Mouse (Mus musculus): Measurements from ENCODE around the gene Etv3. TPM values are rescaled to one million over a fixed set of nuclear protein-coding genes. Genes with fewer than 3 reads are reported as not detected.
"Not testable (repeated sequence)": the region's sequence is repeated elsewhere in the genome, so short reads cannot be mapped to it uniquely, and the experiment has no call there.

The Etv3 gene
- polyA plus RNA-seq (2014; fragmentation: Nextera tagmentation; extraction: Ambion mirVana) = 8.0 and 8.1 TPM in 2 replicates

DNA sequence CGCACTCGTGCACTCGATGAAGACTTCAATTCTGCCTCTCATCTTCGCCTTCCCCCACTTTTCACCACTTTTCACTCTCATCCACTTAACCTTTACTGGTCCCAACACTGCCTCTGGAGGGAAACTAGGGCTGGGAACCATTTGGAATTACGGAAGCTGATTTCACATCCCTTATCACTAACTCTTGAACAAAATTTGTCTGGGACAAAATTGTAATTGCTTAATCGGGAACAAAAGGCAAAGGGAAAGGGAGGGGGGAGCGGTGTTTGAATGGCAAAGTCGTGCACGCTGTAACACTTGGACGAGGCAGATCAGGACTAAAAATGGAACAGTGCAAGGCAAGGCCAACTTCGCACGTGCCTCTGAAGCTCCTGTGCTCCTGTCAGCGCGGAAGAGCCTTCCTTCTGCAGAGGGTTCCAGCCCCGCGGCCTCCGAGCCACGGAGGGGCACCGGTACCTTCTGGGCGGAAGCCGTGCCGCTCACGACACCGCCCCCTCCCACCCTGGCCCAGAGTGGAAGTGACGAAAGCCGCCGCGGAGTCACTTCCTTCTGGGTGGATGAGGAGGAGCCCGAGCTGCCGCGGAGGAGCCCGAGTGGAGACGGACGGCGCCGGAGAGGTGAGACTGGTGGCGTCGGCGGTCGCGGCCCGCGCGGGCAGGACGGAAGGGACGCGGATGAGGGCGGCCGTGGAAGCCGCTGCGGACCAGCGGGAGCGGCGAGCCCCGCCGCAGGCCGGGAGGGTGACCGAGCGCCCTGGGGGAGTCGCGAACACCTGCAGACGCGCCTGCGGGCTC lies at the start of gene Etv3:
Gene Etv3, plus strand, starts transcription at position 365 of the 794 bp plus-strand sequence.
- ATAC-seq (ENCODE audit: low FRiP score) (peak; percentile 99), DNase-seq (ENCODE audit: low spot score, missing footprints) (peak; percentile 97)
- peak within 1 kb of the TSS; percentile 42; the same call in 1 of the 2 replicates for H3K27ac ChIP-seq (ENCODE audit: low read depth, low read length)
- peak within 1 kb of the TSS; percentile 74 for H3K4me2 ChIP-seq
- H3K4me1 ChIP-seq (ENCODE audit: control insufficient read depth, insufficient read depth, low read length) = peaks cover 10% of the 10 kb centered on the region
- H3K27me3 ChIP-seq (ENCODE audit: control insufficient read depth, insufficient read depth, low read length) = no peaks in the 10 kb centered on the region
- no peaks in the 10 kb centered on the region for H3K9me3 ChIP-seq (ENCODE audit: control insufficient read depth, low read length)
- H3K9ac ChIP-seq (ENCODE audit: low read length) = peak within 1 kb of the TSS; percentile 99
- peaks cover 12% of the 10 kb centered on the region for H3K36me3 ChIP-seq (ENCODE audit: control insufficient read depth, insufficient read depth, low read length)
- peak within 1 kb of the TSS; percentile 83 for H3K4me3 ChIP-seq (ENCODE audit: low read depth, low read length)
- 6% methylated on average over 63 of the region's 64 CpGs for WGBS

DNA sequence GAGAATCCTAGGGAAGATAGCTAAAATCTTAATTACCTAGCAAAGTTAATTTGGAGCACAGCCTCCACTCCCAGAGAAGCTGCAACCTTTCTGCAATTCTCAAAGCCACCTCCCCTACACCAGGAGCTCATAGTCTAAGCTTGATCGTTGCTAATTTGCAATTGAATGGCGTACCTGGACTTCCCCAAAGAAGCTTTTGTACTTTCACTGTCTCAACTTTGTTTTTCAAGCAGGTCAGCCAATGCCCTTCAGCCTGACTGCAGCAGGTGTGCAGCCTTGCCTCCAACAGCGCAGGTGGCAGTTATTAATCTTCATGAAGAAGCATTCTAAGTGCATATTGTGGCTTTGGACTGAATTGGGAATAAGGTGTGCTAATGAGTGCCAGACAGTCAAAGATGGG lies 47.3 kb upstream of the Etv3 start:
- not testable (repeated sequence) for H3K36me3 ChIP-seq (ENCODE audit: control insufficient read depth, insufficient read depth, low read length); H3K9ac ChIP-seq (ENCODE audit: low read length); H3K4me1 ChIP-seq (ENCODE audit: control insufficient read depth, insufficient read depth, low read length); H3K27ac ChIP-seq (ENCODE audit: low read depth, low read length); ATAC-seq (ENCODE audit: low FRiP score); H3K4me2 ChIP-seq; DNase-seq (ENCODE audit: low spot score, missing footprints); H3K27me3 ChIP-seq (ENCODE audit: control insufficient read depth, insufficient read depth, low read length); H3K9me3 ChIP-seq (ENCODE audit: control insufficient read depth, low read length); H3K4me3 ChIP-seq (ENCODE audit: low read depth, low read length)
- 88% methylated on average over 3 of the region's 3 CpGs for WGBS

- not testable (repeated sequence) for H3K9ac ChIP-seq (ENCODE audit: low read length)
- 85% methylated on average over 6 of the region's 6 CpGs for WGBS
Observed at GRCm38 (mm10) chr3:87478596-87478995, 46.6 kb upstream of the Etv3 start.

GRCm38 (mm10) chr3:87479230-87479629 lies 46.0 kb upstream of the Etv3 start:
- not testable (repeated sequence) for H3K27ac ChIP-seq (ENCODE audit: low read depth, low read length); H3K4me1 ChIP-seq (ENCODE audit: control insufficient read depth, insufficient read depth, low read length); H3K27me3 ChIP-seq (ENCODE audit: control insufficient read depth, insufficient read depth, low read length); H3K9me3 ChIP-seq (ENCODE audit: control insufficient read depth, low read length); H3K36me3 ChIP-seq (ENCODE audit: control insufficient read depth, insufficient read depth, low read length); H3K4me3 ChIP-seq (ENCODE audit: low read depth, low read length); ATAC-seq (ENCODE audit: low FRiP score); DNase-seq (ENCODE audit: low spot score, missing footprints); H3K9ac ChIP-seq (ENCODE audit: low read length); H3K4me2 ChIP-seq

More at GRCm38 (mm10) chr3:87478596-87478995, 46.6 kb upstream of the Etv3 start:
- not testable (repeated sequence) for ATAC-seq (ENCODE audit: low FRiP score); H3K4me1 ChIP-seq (ENCODE audit: control insufficient read depth, insufficient read depth, low read length); H3K4me2 ChIP-seq; H3K36me3 ChIP-seq (ENCODE audit: control insufficient read depth, insufficient read depth, low read length); H3K27me3 ChIP-seq (ENCODE audit: control insufficient read depth, insufficient read depth, low read length); H3K4me3 ChIP-seq (ENCODE audit: low read depth, low read length); H3K27ac ChIP-seq (ENCODE audit: low read depth, low read length); DNase-seq (ENCODE audit: low spot score, missing footprints); H3K9me3 ChIP-seq (ENCODE audit: control insufficient read depth, low read length)

- DNase-seq (ENCODE audit: low spot score, missing footprints) (no peak), ATAC-seq (ENCODE audit: low FRiP score) (no peak)
- H3K27ac ChIP-seq (ENCODE audit: low read depth, low read length) = no peak overlapping the region
- H3K9ac ChIP-seq (ENCODE audit: low read length) = no peak overlapping the region
- no peaks in the 10 kb centered on the region for H3K9me3 ChIP-seq (ENCODE audit: control insufficient read depth, low read length)
- H3K4me2 ChIP-seq = no peak overlapping the region
- 84% methylated on average over 4 of the region's 4 CpGs for WGBS
- no peaks in the 10 kb centered on the region for H3K27me3 ChIP-seq (ENCODE audit: control insufficient read depth, insufficient read depth, low read length)
- no peaks in the 10 kb centered on the region for H3K36me3 ChIP-seq (ENCODE audit: control insufficient read depth, insufficient read depth, low read length)
- no peaks in the 10 kb centered on the region for H3K4me1 ChIP-seq (ENCODE audit: control insufficient read depth, insufficient read depth, low read length)
- no peak overlapping the region for H3K4me3 ChIP-seq (ENCODE audit: low read depth, low read length)
Observed at GRCm38 (mm10) chr3:87487392-87487791, 37.8 kb upstream of the Etv3 start.

GRCm38 (mm10) chr3:87487911-87488310 lies 37.3 kb upstream of the Etv3 start:
- H3K27ac ChIP-seq (ENCODE audit: low read depth, low read length) = no peak overlapping the region
- ATAC-seq (ENCODE audit: low FRiP score) = no peak

DNA sequence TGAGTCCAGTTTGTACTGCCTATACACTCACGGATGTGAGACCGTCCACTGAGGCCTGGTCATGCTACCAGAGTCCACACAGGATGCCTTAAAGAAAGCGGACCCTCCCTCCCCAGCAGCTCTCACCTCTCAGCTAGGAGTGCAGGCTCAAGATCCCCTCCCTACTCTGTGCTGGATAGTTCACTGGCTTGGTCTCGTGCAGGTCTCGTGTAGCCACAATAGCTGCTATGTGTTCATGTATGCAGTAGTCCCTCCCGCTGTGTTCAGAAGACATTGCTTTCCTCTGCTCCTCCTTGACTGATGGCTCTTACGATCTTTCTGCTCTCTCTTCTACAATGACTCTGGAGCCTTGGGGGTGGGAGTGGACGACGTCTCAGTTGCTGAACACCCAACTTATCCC lies 26.9 kb upstream of the Etv3 start:
- Histone ChIP-seq H3K9ac (ENCODE audit: low read length) (no peak overlapping the region), H3K4me3 (ENCODE audit: low read depth, low read length) (no peak overlapping the region), H3K9me3 (ENCODE audit: control insufficient read depth, low read length) (no peaks in the 10 kb centered on the region), H3K4me1 (ENCODE audit: control insufficient read depth, insufficient read depth, low read length) (no peaks in the 10 kb centered on the region), H3K27ac (ENCODE audit: low read depth, low read length) (no peak overlapping the region), H3K36me3 (ENCODE audit: control insufficient read depth, insufficient read depth, low read length) (no peaks in the 10 kb centered on the region), H3K27me3 (ENCODE audit: control insufficient read depth, insufficient read depth, low read length) (no peaks in the 10 kb centered on the region), H3K4me2 (no peak overlapping the region)
- no peak for ATAC-seq (ENCODE audit: low FRiP score)
- WGBS = 86% methylated on average over 9 of the region's 9 CpGs
- no peak for DNase-seq (ENCODE audit: low spot score, missing footprints)

More at GRCm38 (mm10) chr3:87487911-87488310, 37.3 kb upstream of the Etv3 start:
- Histone ChIP-seq H3K4me3 (ENCODE audit: low read depth, low read length) (no peak overlapping the region), H3K27me3 (ENCODE audit: control insufficient read depth, insufficient read depth, low read length) (no peaks in the 10 kb centered on the region), H3K9me3 (ENCODE audit: control insufficient read depth, low read length) (no peaks in the 10 kb centered on the region), H3K4me2 (no peak overlapping the region), H3K4me1 (ENCODE audit: control insufficient read depth, insufficient read depth, low read length) (no peaks in the 10 kb centered on the region), H3K9ac (ENCODE audit: low read length) (no peak overlapping the region), H3K36me3 (ENCODE audit: control insufficient read depth, insufficient read depth, low read length) (no peaks in the 10 kb centered on the region)
- no peak for DNase-seq (ENCODE audit: low spot score, missing footprints)
- 71% methylated on average over 2 of the region's 2 CpGs for WGBS

DNA sequence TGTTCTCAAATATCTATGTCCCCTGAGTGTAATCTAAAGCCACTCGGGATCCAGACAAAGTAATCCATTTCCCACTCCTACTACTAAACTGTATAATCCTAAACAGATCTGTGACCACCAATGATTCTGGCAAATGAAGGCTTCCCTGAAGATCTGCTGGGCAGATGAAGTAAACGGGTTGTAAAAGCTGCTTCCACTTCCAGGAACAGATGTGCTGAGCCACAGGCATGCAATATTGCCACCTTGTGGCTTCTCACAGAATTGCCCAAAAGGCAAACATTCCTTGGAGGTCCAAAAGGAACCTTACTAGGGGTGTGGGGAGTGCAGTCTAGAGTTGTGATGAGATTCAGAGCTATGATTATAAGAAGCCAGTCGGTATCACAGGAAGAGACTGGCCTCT lies 26.1 kb upstream of the Etv3 start:
- Histone ChIP-seq H3K27me3 (ENCODE audit: control insufficient read depth, insufficient read depth, low read length) (no peaks in the 10 kb centered on the region), H3K4me3 (ENCODE audit: low read depth, low read length) (no peak overlapping the region), H3K9me3 (ENCODE audit: control insufficient read depth, low read length) (no peaks in the 10 kb centered on the region), H3K9ac (ENCODE audit: low read length) (no peak overlapping the region), H3K36me3 (ENCODE audit: control insufficient read depth, insufficient read depth, low read length) (no peaks in the 10 kb centered on the region), H3K4me2 (no peak overlapping the region), H3K27ac (ENCODE audit: low read depth, low read length) (no peak overlapping the region), H3K4me1 (ENCODE audit: control insufficient read depth, insufficient read depth, low read length) (no peaks in the 10 kb centered on the region)
- DNase-seq (ENCODE audit: low spot score, missing footprints) = peak; percentile 98
- WGBS = 13% methylated on average over 3 of the region's 3 CpGs
- no peak for ATAC-seq (ENCODE audit: low FRiP score)

- no peak overlapping the region for H3K9ac ChIP-seq (ENCODE audit: low read length)
- no peaks in the 10 kb centered on the region for H3K9me3 ChIP-seq (ENCODE audit: control insufficient read depth, low read length)
- ATAC-seq (ENCODE audit: low FRiP score) = no peak
- no peak for DNase-seq (ENCODE audit: low spot score, missing footprints)
- H3K27ac ChIP-seq (ENCODE audit: low read depth, low read length) = no peak overlapping the region
- H3K4me1 ChIP-seq (ENCODE audit: control insufficient read depth, insufficient read depth, low read length) = no peaks in the 10 kb centered on the region
- no peak overlapping the region for H3K4me3 ChIP-seq (ENCODE audit: low read depth, low read length)
- H3K36me3 ChIP-seq (ENCODE audit: control insufficient read depth, insufficient read depth, low read length) = no peaks in the 10 kb centered on the region
- 81% methylated on average over 24 of the region's 24 CpGs for WGBS
- H3K27me3 ChIP-seq (ENCODE audit: control insufficient read depth, insufficient read depth, low read length) = no peaks in the 10 kb centered on the region
- no peak overlapping the region for H3K4me2 ChIP-seq
Observed at GRCm38 (mm10) chr3:87500088-87501055, 24.8 kb upstream of the Etv3 start.
